Mouse (Mus musculus) brain, embryonic 14.5 days (tissue): ENCODE measurements at regions not wholly inside any gene's neighbourhood (a gene's known extent, or its start where the extent isn't known, plus 50 kb on each side); places are given as distances from the start of the nearest gene placed in this dataset.

Source experiments
- CTCF ChIP-seq: fragments of 200-500 bp; IDR thresholded peaks from 2 replicates; pipeline ENCODE4 v1.5.1; 2012; ENCODE audit warnings: inconsistent platforms, mild to moderate bottlenecking, moderate library complexity, borderline replicate concordance; ENCODE audit not compliant: insufficient read depth, insufficient read length; ENCODE audit errors: extremely low read depth
- POLR2A ChIP-seq: fragments of 200-500 bp; IDR thresholded peaks from 2 replicates; pipeline ENCODE4 v1.6.1; 2012; ENCODE audit warnings: mild to moderate bottlenecking, inconsistent platforms, borderline replicate concordance; ENCODE audit not compliant: poor library complexity, insufficient read depth, insufficient read length, severe bottlenecking; ENCODE audit errors: extremely low read depth

DNA sequence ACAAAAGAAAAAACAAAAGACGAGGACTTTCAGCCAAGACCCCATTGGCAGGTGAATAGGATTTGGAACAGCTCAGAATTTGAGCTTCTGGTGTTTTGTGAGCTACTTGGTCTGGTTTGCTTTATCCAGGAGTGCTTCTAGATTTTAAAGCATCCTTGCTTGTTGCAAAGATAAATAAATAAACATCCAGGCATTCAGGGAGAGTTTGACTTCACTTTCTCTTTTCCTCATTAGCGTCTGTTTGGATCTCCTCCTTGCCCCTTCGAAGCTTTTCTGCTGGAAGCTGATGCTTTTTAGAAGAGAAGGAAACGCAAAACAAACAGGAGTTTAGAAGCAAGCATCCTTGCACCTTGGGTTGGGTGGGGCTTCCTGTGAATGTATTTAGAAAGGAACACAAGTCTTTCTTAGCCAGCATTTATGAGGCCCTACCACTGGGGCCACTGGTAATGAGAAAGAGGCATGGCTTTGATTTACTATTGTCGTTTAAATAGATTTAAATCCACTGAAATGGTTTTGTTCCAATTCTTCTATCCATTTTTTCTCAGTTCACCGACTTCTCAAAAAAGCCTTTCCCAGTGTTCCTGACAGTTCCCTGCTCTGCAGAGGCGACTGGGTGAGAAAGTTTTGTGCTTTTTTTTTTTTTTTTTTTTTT is 153.9 kb upstream of the Habp2 start:
- TF ChIP-seq POLR2A (no peak), CTCF (no peak)
